Mouse (Mus musculus) forebrain, embryonic 15.5 days (tissue): ENCODE data around the gene Pigm. TPM values are rescaled to one million over a fixed set of nuclear protein-coding genes. Genes with fewer than 3 reads are reported as not detected.

ENCODE experiments used
- polyA plus RNA-seq: library from polyadenylated mRNA; unstranded; fragments of >200 nt; fragmentation: Nextera tagmentation; extraction: Ambion mirVana; gene quantifications from 2 replicates; pipeline ENCODE4 v1.2.1, GENCODE M21; 2015

The Pigm gene
- polyA plus RNA-seq, 1 experiment from 2014 or later: 4.7 TPM

Other genes with a start within 250 kb of the Pigm start
- gene Pex19, start 249.8 kb upstream of the Pigm start, polyA plus RNA-seq: 155 and 160 TPM in 2 replicates
- 104 and 109 TPM in 2 replicates for gene Dcaf8, start 228.5 kb upstream of the Pigm start, polyA plus RNA-seq
- gene Pea15a, start 169.7 kb upstream of the Pigm start, polyA plus RNA-seq: 462 and 488 TPM in 2 replicates
- gene Casq1, start 156.7 kb upstream of the Pigm start, polyA plus RNA-seq: 6.2 and 6.4 TPM in 2 replicates
- gene Atp1a4, start 118.1 kb upstream of the Pigm start, polyA plus RNA-seq: 0.09 and 0.10 TPM in 2 replicates
- gene Igsf8, start 114.9 kb upstream of the Pigm start, polyA plus RNA-seq: 137 and 162 TPM in 2 replicates
- gene Atp1a2, start 78.5 kb upstream of the Pigm start, polyA plus RNA-seq: 32.2 and 33.1 TPM in 2 replicates
- 3.4 and 3.5 TPM in 2 replicates for gene Kcnj9, start 47.2 kb upstream of the Pigm start, polyA plus RNA-seq
- 1.7 and 1.9 TPM in 2 replicates for gene Kcnj10, start 35.3 kb upstream of the Pigm start, polyA plus RNA-seq
- gene Slamf9, start 98.8 kb downstream of the Pigm start, polyA plus RNA-seq: not detected in 2 replicates
- gene Igsf9, start 105.2 kb downstream of the Pigm start, polyA plus RNA-seq: 74.0 and 78.3 TPM in 2 replicates
- gene Tagln2, start 123.5 kb downstream of the Pigm start, polyA plus RNA-seq: 46.6 and 52.7 TPM in 2 replicates
- 1.9 and 3.1 TPM in 2 replicates for gene Cfap45, start 144.3 kb downstream of the Pigm start, polyA plus RNA-seq
- 0.14 and 0.20 TPM in 2 replicates for gene Vsig8, start 179.4 kb downstream of the Pigm start, polyA plus RNA-seq
- gene Slamf8, start 214.0 kb downstream of the Pigm start, polyA plus RNA-seq: not detected in 2 replicates
- gene Fcrl6, start 226.0 kb downstream of the Pigm start, polyA plus RNA-seq: not detected in 2 replicates